Comparison of ENCODE assay signal across 24 mouse cellular contexts in genomic region chr11:105159673-105160360, GRCm38 (mm10). TPM values are rescaled to one million over a fixed set of nuclear protein-coding genes. Genes with fewer than 3 reads are reported as not detected.
DNase-seq lines count a peak whose midpoint lies in the region; ATAC-seq and TF ChIP-seq lines count a peak whose summit lies in the region.
"Had no signal": no experiment of that assay in that cellular context is flagged by ENCODE, and none has a peak within 500 bp of the region (broad histone marks: within the 10 kb centered on the region; RNA-seq: fewer than 3 reads in every experiment).

No protein-coding gene starts in this region.

- peaks cover 52% of the 10 kb centered on the region for H3K4me1 ChIP-seq in liver, embryonic 12.5 days
- H3K4me1 ChIP-seq: forebrain, embryonic 12.5 days; hindbrain, embryonic 13.5 days; limb, embryonic 12.5 days; midbrain, embryonic 13.5 days had no signal

- no peaks in the 10 kb centered on the region for H3K79me2 ChIP-seq in C2C12 (ENCODE audit: control insufficient read depth, insufficient read depth)

- POLR2A ChIA-PET in Patski (lab: Charles Lee) = interaction anchor here (0.6 to 0.7 kb wide), 2 partner anchors 59 to 721 kb away, joined by 4 to 6 read pairs; no protein-coding TSS in a partner anchor

- H3K27me3 ChIP-seq in liver, embryonic 12.5 days (replicated peaks) = peaks cover 14% of the 10 kb centered on the region
- H3K27me3 ChIP-seq in C2C12 (ENCODE audit: control insufficient read depth, insufficient read depth, insufficient read length) (no peaks in the 10 kb centered on the region), Patski (no peaks in the 10 kb centered on the region)
- H3K27me3 ChIP-seq: forebrain, embryonic 12.5 days; hindbrain, embryonic 13.5 days; midbrain, embryonic 13.5 days had no signal

- ATAC-seq in liver, embryonic 12.5 days = 0 out of 2 replicates have a peak, but pooled peaks have one; percentile 40
- peak; percentile 89 for ATAC-seq in Patski
- ATAC-seq: inflammation-experienced regulatory T-cells, adult 6 months; midbrain, embryonic 13.5 days had no signal

- H3K4me3 ChIP-seq in liver, embryonic 12.5 days = no peak overlapping the region
- no peak overlapping the region for H3K4me3 ChIP-seq in C2C12 (ENCODE audit: insufficient read depth, poor library complexity, severe bottlenecking)
- H3K4me3 ChIP-seq: forebrain, embryonic 12.5 days; heart, adult 2 months; hindbrain, embryonic 13.5 days; limb, embryonic 12.5 days; midbrain, embryonic 13.5 days had no signal

- no peak for TF ChIP-seq CTCF in C2C12 (IDR thresholded peaks at IDR 0.05; ENCODE audit: control insufficient read depth, insufficient read depth, insufficient read length)
- no peak for TF ChIP-seq CTCF in Patski (IDR thresholded peaks at IDR 0.05)

- H3ac ChIP-seq in C2C12 (ENCODE audit: control insufficient read depth, insufficient read length, low read depth) = no peak overlapping the region

- WGBS in liver, embryonic 12.5 days (ENCODE audit: insufficient replicate concordance) = 55% methylated on average over 6 of the region's 6 CpGs

- no peak overlapping the region for H3K27ac ChIP-seq in liver, embryonic 12.5 days
- H3K27ac ChIP-seq: forebrain, embryonic 12.5 days; heart, adult 2 months; hindbrain, embryonic 13.5 days; limb, embryonic 12.5 days; liver, embryonic 14.5 days; midbrain, embryonic 13.5 days; stomach, postnatal 0 days had no signal

- H3K36me3 ChIP-seq in liver, embryonic 12.5 days = peaks cover 17% of the 10 kb centered on the region
- H3K36me3 ChIP-seq in C2C12 (ENCODE audit: control insufficient read depth, insufficient read depth) = no peaks in the 10 kb centered on the region
- H3K36me3 ChIP-seq: forebrain, embryonic 12.5 days; hindbrain, embryonic 13.5 days; limb, embryonic 12.5 days; midbrain, embryonic 13.5 days had no signal

- H3K79me3 ChIP-seq in C2C12 (ENCODE audit: low read depth) = no peaks in the 10 kb centered on the region

- no peak overlapping the region for H3K9ac ChIP-seq in liver, embryonic 12.5 days
- H3K9ac ChIP-seq: forebrain, embryonic 12.5 days; hindbrain, embryonic 13.5 days; limb, embryonic 12.5 days; liver, embryonic 14.5 days; midbrain, embryonic 13.5 days had no signal

- H3K4me2 ChIP-seq in liver, embryonic 12.5 days = peak overlapping the region; percentile 62
- H3K4me2 ChIP-seq: forebrain, embryonic 12.5 days; hindbrain, embryonic 13.5 days; limb, embryonic 12.5 days; midbrain, embryonic 13.5 days had no signal

- CTCF ChIA-PET in Patski (lab: Charles Lee) = no interaction called here

- no peak for DNase-seq in liver
- DNase-seq in 3134 (ENCODE audit: extremely low read depth, insufficient read length, low spot score) = peak; percentile 74
- no peak for DNase-seq in Patski (ENCODE audit: low read depth, low spot score)
- no peak for DNase-seq in left cerebral cortex, adult 11 months (ENCODE audit: low spot score)
- DNase-seq in retina, postnatal 1 day = no peak
- DNase-seq: adrenal gland, postnatal 36 days; cerebellum, adult 9-10 months; gastrocnemius, postnatal 36 days; heart, adult 2 months; kidney, postnatal 14 days; layer of hippocampus, postnatal 36 days had no signal

- in situ Hi-C loops in Patski (cut with MboI; ENCODE audit: low pct_unique_long_range_greater_than_20kb) = no loop called here

- H3K9me3 ChIP-seq in liver, embryonic 12.5 days (replicated peaks) = peaks cover 9% of the 10 kb centered on the region

TF ChIP-seq in C2C12, 6 proteins besides CTCF, POLR2A, EP300 and RAD21:
- no peak for TF ChIP-seq CEBPB (IDR thresholded peaks at IDR 0.05; ENCODE audit: low read depth)
- TF ChIP-seq MYOG (IDR thresholded peaks at IDR 0.05; ENCODE audit: control insufficient read depth, extremely low read depth, insufficient read length) = no peak
- TF ChIP-seq MAX (IDR thresholded peaks at IDR 0.05) = peak; percentile 82
- peak; percentile 57 for TF ChIP-seq FOSL1 (IDR thresholded peaks at IDR 0.05; ENCODE audit: insufficient read depth, low read length, poor library complexity, severe bottlenecking)
- TF ChIP-seq USF1 (IDR thresholded peaks at IDR 0.05; ENCODE audit: low read depth) = no peak

RNA-seq across cellular contexts. Expression of gene Gm10842, which starts 13.1 kb away (rescaled TPM):
- not detected in 2 replicates for polyA plus RNA-seq in liver, embryonic 12.5 days (2016; fragmentation: Nextera tagmentation; extraction: Ambion mirVana)
- polyA plus RNA-seq in C2C12 (2012; fragmentation: generic; extraction: Trizol) (not detected), Patski (2021) (not detected)
- polyA plus RNA-seq: embryonic facial prominence, embryonic 11.5 days; forebrain, embryonic 12.5 days; G1E; heart, adult 2 months; heart, embryonic 14.5 days; hindbrain, embryonic 13.5 days; inflammation-experienced regulatory T-cells, adult 6 months; limb, embryonic 12.5 days; liver, embryonic 14.5 days; midbrain, embryonic 13.5 days; stomach, postnatal 0 days; thymus, postnatal 0 days had no signal

RNA-seq across cellular contexts. Expression of gene Tlk2, which starts 18.8 kb away (rescaled TPM):
- 15.9 and 16.0 TPM in 2 replicates for polyA plus RNA-seq in liver, embryonic 12.5 days (2016; fragmentation: Nextera tagmentation; extraction: Ambion mirVana)
- polyA plus RNA-seq in C2C12 (2012; fragmentation: generic; extraction: Trizol) = 16.9 TPM
- 66.1 TPM for polyA plus RNA-seq in Patski (2021)

RNA-seq across cellular contexts. Expression of gene Mettl2, which starts 33.6 kb away (rescaled TPM):
- 34.3 and 35.1 TPM in 2 replicates for polyA plus RNA-seq in liver, embryonic 12.5 days (2016; fragmentation: Nextera tagmentation; extraction: Ambion mirVana)
- polyA plus RNA-seq in C2C12 (2012; fragmentation: generic; extraction: Trizol) (18.5 TPM), Patski (2021) (27.1 TPM)
